ENCODE assay signal across 32 mouse cellular contexts in the genomic region with DNA sequence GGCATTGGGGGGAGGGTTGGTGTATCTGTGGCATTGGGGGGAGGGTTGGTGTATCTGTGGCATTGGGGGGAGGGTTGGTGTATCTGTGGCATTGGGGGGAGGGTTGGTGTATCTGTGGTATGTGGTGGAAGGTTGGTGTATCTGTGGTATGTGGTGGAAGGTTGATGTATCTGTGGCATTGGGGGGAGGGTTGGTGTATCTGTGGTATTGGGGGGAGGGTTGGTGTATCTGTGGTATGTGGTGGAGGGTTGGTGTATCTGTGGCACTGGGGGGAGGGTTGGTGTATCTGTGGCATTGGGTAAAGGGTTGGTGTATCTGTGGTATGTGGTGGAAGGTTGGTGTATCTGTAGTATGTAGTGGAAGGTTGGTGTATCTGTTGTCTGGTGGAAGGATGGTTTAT. TPM values are rescaled to one million over a fixed set of nuclear protein-coding genes. Genes with fewer than 3 reads are reported as not detected.
A peak's percentile ranks its signal among the peaks of the same experiment; 100 is the strongest.
DNase-seq lines count a peak whose midpoint lies in the region; ATAC-seq and TF ChIP-seq lines count a peak whose summit lies in the region.
"Not testable (repeated sequence)": the region's sequence is repeated elsewhere in the genome, so short reads cannot be mapped to it uniquely, and the experiment has no call there.
"Had no signal": no experiment of that assay in that cellular context is flagged by ENCODE, and none has a peak within 500 bp of the region (broad histone marks: within the 10 kb centered on the region; RNA-seq: fewer than 3 reads in every experiment).

No protein-coding gene starts in this region.

- ATAC-seq in G1E (ENCODE audit: extremely low read depth, insufficient number of reproducible peaks, low FRiP score, poor library complexity, severe bottlenecking) = not testable (repeated sequence)
- peak; percentile 33; the same call in 1 of the 2 replicates for ATAC-seq in neutrophil, adult 5-6 weeks (ENCODE audit: extremely low read depth, insufficient number of reproducible peaks, low FRiP score, poor library complexity, severe bottlenecking)

- peak; percentile 51 for DNase-seq in 416B (ENCODE audit: low read depth)
- DNase-seq in G1E (ENCODE audit: low spot score) = peak; percentile 21
- peak; percentile 14 for DNase-seq in ZHBTc4 (ENCODE audit: low read depth, low spot score)
- peak; percentile 20 for DNase-seq in induced T-regulatory cell, adult 2 months (ENCODE audit: low read depth)
- DNase-seq in mesoderm, embryonic 11.5 days (ENCODE audit: low read depth, low spot score) = peak; percentile 34

- H3K9me3 ChIP-seq in G1E (replicated peaks) = not testable (repeated sequence)

- not testable (repeated sequence) for H3K27me3 ChIP-seq in G1E (ENCODE audit: insufficient read depth, low read length)

- not testable (repeated sequence) for TF ChIP-seq CTCF in G1E (IDR thresholded peaks at IDR 0.05; ENCODE audit: low read depth, low read length)

- H3K4me3 ChIP-seq in G1E (ENCODE audit: low read depth, low read length) = not testable (repeated sequence)

- H3K4me1 ChIP-seq in G1E (ENCODE audit: insufficient read depth, low read depth, low read length) = not testable (repeated sequence)

- H3K36me3 ChIP-seq in G1E (replicated peaks) = peaks cover 59% of the 10 kb centered on the region

RNA-seq across cellular contexts. Expression of a gene that starts 11.6 kb away (rescaled TPM):
- not detected in 2 replicates for total RNA-seq in G1E (2014; fragmentation: Nextera tagmentation)
- not detected in 2 replicates for total RNA-seq in G1E (2017)
- not detected in 2 replicates for polyA plus RNA-seq in G1E (2012)
- total RNA-seq in neutrophil, adult 5-6 weeks (2017) = not detected in 2 replicates
- total RNA-seq: adrenal gland, adult 2 months; adrenal gland, postnatal 14 days; adrenal gland, postnatal 4 days; gastrocnemius, adult 18-20 months; gastrocnemius, postnatal 10 days; gastrocnemius, postnatal 36 days; granulocyte monocyte progenitor cell, adult 5-6 weeks; heart, adult 2 months; heart, postnatal 14 days; heart, postnatal 4 days; hindbrain, postnatal 0 days had no signal
- polyA plus RNA-seq: adrenal gland, adult 2 months; C2C12; cerebellum, adult 2 months; cortical plate, adult 2 months; embryonic facial prominence, embryonic 10.5 days; embryonic facial prominence, embryonic 13.5 days; forebrain, embryonic 10.5 days; forebrain, embryonic 13.5 days; forebrain, embryonic 16.5 days; heart, embryonic 10.5 days; heart, embryonic 13.5 days; heart, embryonic 16.5 days; hindbrain, embryonic 11.5 days; hindbrain, embryonic 14.5 days; hindbrain, postnatal 0 days; intestine, embryonic 14.5 days; intestine, postnatal 0 days had no signal

RNA-seq across cellular contexts. Expression of a gene that starts 29.7 kb away (rescaled TPM):
- total RNA-seq in G1E (2014; fragmentation: Nextera tagmentation) (18.9 and 23.6 TPM in 2 replicates), G1E (2017) (75.2 and 76.7 TPM in 2 replicates)
- polyA plus RNA-seq in G1E (2012) = 17.3 and 18.7 TPM in 2 replicates
- total RNA-seq in neutrophil, adult 5-6 weeks (2017) = 65.1 and 68.0 TPM in 2 replicates

RNA-seq across cellular contexts. Expression of a gene that starts 48.1 kb away (rescaled TPM):
- 23.1 TPM in 2 replicates for total RNA-seq in G1E (2014; fragmentation: Nextera tagmentation)
- total RNA-seq in G1E (2017) = 15.0 and 18.5 TPM in 2 replicates
- 13.9 and 22.5 TPM in 2 replicates for polyA plus RNA-seq in G1E (2012)
- 15.5 and 18.4 TPM in 2 replicates for total RNA-seq in neutrophil, adult 5-6 weeks (2017)
